In genomic region chr7:74553111-74553650, GRCm38 (mm10) we compare ENCODE assay signal across 9 mouse cellular contexts. TPM values are rescaled to one million over a fixed set of nuclear protein-coding genes. Genes with fewer than 3 reads are reported as not detected.
DNase-seq lines count a peak whose midpoint lies in the region; ATAC-seq and TF ChIP-seq lines count a peak whose summit lies in the region.
"Had no signal": no experiment of that assay in that cellular context is flagged by ENCODE, and none has a peak within 500 bp of the region (broad histone marks: within the 10 kb centered on the region; RNA-seq: fewer than 3 reads in every experiment).

No protein-coding gene starts in this region.

- intact Hi-C loops in gastrocnemius, adult 2 months (cut with DNase I): loop anchor here (5.0 to 10.0 kb wide), 2 partner anchors 131 to 212 kb away; no protein-coding TSS in a partner anchor
- intact Hi-C loops in gastrocnemius, postnatal 36 days (cut with DNase I): loop anchor here (5.0 kb wide), 1 partner anchor 131 kb away; no protein-coding TSS in a partner anchor

- no peaks in the 10 kb centered on the region for H3K9me3 ChIP-seq in forebrain, embryonic 15.5 days
- H3K9me3 ChIP-seq in liver, embryonic 11.5 days (ENCODE audit: control insufficient read depth, low read length): no peaks in the 10 kb centered on the region

- H3K4me1 ChIP-seq in forebrain, embryonic 15.5 days: peaks cover 15% of the 10 kb centered on the region
- peaks cover 5% of the 10 kb centered on the region; the same call in 1 of the 2 replicates for H3K4me1 ChIP-seq in liver, embryonic 11.5 days (replicated peaks; ENCODE audit: control insufficient read depth, insufficient read depth, low read length)

- peak overlapping the region; percentile 92 for H3K27ac ChIP-seq in gastrocnemius, adult 2 months
- no peak overlapping the region for H3K27ac ChIP-seq in forebrain, embryonic 15.5 days (replicated peaks)
- no peak overlapping the region for H3K27ac ChIP-seq in liver, embryonic 11.5 days (ENCODE audit: low read depth, low read length)

- no peaks in the 10 kb centered on the region for H3K36me3 ChIP-seq in forebrain, embryonic 15.5 days
- H3K36me3 ChIP-seq in liver, embryonic 11.5 days (ENCODE audit: control insufficient read depth, insufficient read depth, low read length): no peaks in the 10 kb centered on the region

- peak overlapping the region; percentile 96 for H3K4me3 ChIP-seq in gastrocnemius, adult 2 months
- H3K4me3 ChIP-seq in forebrain, embryonic 15.5 days: peak overlapping the region; percentile 89
- peak overlapping the region; percentile 59; the same call in 1 of the 2 replicates for H3K4me3 ChIP-seq in liver, embryonic 11.5 days (ENCODE audit: low read depth, low read length)

- WGBS in forebrain, embryonic 15.5 days: 59% methylated on average over 8 of the region's 8 CpGs
- WGBS in liver, embryonic 11.5 days: 53% methylated on average over 8 of the region's 8 CpGs

- no peaks in the 10 kb centered on the region for H3K27me3 ChIP-seq in forebrain, embryonic 15.5 days
- peaks cover 29% of the 10 kb centered on the region for H3K27me3 ChIP-seq in liver, embryonic 11.5 days (replicated peaks; ENCODE audit: control insufficient read depth, insufficient read depth, low read length)
- H3K27me3 ChIP-seq: CH12.LX had no signal

- peak overlapping the region; percentile 80 for H3K9ac ChIP-seq in forebrain, embryonic 15.5 days (replicated peaks)
- H3K9ac ChIP-seq in liver, embryonic 11.5 days (ENCODE audit: low read depth, low read length): no peak overlapping the region

- H3K4me2 ChIP-seq in forebrain, embryonic 15.5 days (replicated peaks): peak overlapping the region; percentile 92
- H3K4me2 ChIP-seq in liver, embryonic 11.5 days: peak overlapping the region; percentile 82; the same call in 1 of the 2 replicates

- no peak for TF ChIP-seq CTCF in gastrocnemius, adult 2 months (IDR thresholded peaks at IDR 0.05)

- DNase-seq in gastrocnemius, adult 2 months: no peak
- no peak for DNase-seq in gastrocnemius, postnatal 36 days
- peak; percentile 21 for DNase-seq in CD4-positive helper T cell, adult 2 months (ENCODE audit: low read depth, low spot score)
- no peak for DNase-seq in liver, embryonic 11.5 days (ENCODE audit: low spot score)
- DNase-seq in layer of hippocampus, adult 11-12 months (ENCODE audit: low spot score): no peak
- DNase-seq in spleen, adult 18-20 months: no peak

- ATAC-seq in forebrain, embryonic 15.5 days (replicated peaks): no peak
- no peak for ATAC-seq in liver, embryonic 11.5 days (replicated peaks; ENCODE audit: low FRiP score)
- ATAC-seq in erythroid progenitor cell, adult 5-6 weeks (replicated peaks; ENCODE audit: low FRiP score, poor library complexity, severe bottlenecking): no peak

RNA-seq across cellular contexts. Expression of gene Slco3a1, which starts 1.4 kb away (rescaled TPM):
- 10 to 100 TPM; 67.1 to 83.8 TPM for total RNA-seq in gastrocnemius, adult 2 months (2021)
- 10 to 100 TPM; 56.9 to 64.7 TPM for total RNA-seq in gastrocnemius, postnatal 36 days (2021)
- 20.7 and 21.1 TPM in 2 replicates for polyA plus RNA-seq in forebrain, embryonic 15.5 days (2015; fragmentation: Nextera tagmentation; extraction: Ambion mirVana)
- polyA plus RNA-seq in liver, embryonic 11.5 days (2014; fragmentation: Nextera tagmentation; extraction: Ambion mirVana): 2.7 TPM in 2 replicates
- total RNA-seq in erythroid progenitor cell, adult 5-6 weeks (2015; ENCODE audit: low replicate concordance): 4.6 and 4.7 TPM in 2 replicates
- total RNA-seq in erythroid progenitor cell, adult 5-6 weeks (2017; ENCODE audit: low replicate concordance): 0.39 and 3.0 TPM in 2 replicates

Comparison
In these comparisons a context has a peak if more than half of its experiments do, and no peak if none do; other contexts are left out.
1. RNA of gene Slco3a1, which starts 1.4 kb away (total RNA-seq): 67.1 to 83.8 TPM in gastrocnemius, adult 2 months and 56.9 to 64.7 TPM in gastrocnemius, postnatal 36 days; 0.39 to 4.7 TPM in erythroid progenitor cell, adult 5-6 weeks; every median in the first group is over 10 times any median in the second.
2. Peak in every context shown above with its lines, with median percentiles within 50 percentile points of each other: H3K4me3 ChIP-seq.